Mouse (Mus musculus): Measurements from ENCODE around the gene Zfyve19. TPM values are rescaled to one million over a fixed set of nuclear protein-coding genes. Genes with fewer than 3 reads are reported as not detected.

Zfyve19 gene
- polyA plus RNA-seq, 1 experiment from 2014 or later = 29.5 TPM

DNA sequence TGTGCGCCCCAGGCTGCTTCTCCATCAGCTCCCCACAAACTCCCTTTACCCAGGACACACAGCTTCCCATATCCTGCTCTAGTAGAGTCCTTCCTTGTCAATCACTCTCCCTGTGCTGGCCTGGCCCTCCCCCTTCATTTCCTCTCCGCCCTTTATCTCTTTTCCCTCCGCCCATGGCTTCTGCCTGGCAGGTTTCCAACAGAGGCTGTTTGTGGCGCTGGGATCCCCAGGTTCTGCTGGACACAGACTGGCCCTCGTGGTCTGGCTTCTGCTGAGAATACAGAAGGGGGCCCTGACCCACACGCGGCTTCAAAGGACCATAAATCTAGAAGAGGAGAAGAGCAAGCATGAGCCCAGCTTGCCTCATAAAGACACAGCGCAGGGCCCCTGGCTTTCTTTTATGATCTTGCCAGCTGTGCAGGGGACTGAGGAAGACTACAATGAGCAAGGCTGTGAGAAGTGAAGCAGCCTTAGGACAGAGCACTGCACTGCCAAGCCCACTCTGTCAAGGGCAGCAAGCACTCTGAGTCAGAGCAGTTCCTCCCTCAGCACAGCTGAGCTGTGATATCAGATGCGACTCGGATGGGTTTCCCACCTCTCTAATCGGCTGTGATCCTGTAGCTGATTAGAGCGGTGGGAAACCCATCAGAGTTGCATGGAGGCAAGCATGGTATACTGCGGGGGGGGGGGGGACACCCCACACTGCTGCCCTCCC is 35.4 kb upstream of the Zfyve19 start:
- ATAC-seq (ENCODE audit: extremely low read depth, insufficient number of reproducible peaks, low FRiP score, low TSS enrichment) = peak; percentile 38; the same call in 1 of the 2 replicates
- H3K9ac ChIP-seq = peak overlapping the region; percentile 71
- no peaks in the 10 kb centered on the region for H3K9me3 ChIP-seq
- H3K4me1 ChIP-seq = peaks cover 36% of the 10 kb centered on the region
- peak overlapping the region; percentile 49 for H3K27ac ChIP-seq (replicated peaks)
- peaks cover 23% of the 10 kb centered on the region for H3K27me3 ChIP-seq (replicated peaks)
- peak overlapping the region; percentile 10; the same call in 1 of the 2 replicates for H3K4me3 ChIP-seq
- H3K36me3 ChIP-seq = peaks cover 17% of the 10 kb centered on the region
- H3K4me2 ChIP-seq = peak overlapping the region; percentile 56
- WGBS = 8% methylated on average over 13 of the region's 13 CpGs

- Histone ChIP-seq H3K27me3 (replicated peaks) (peaks cover 12% of the 10 kb centered on the region; the same call in 1 of the 2 replicates), H3K9ac (peak within 1 kb of the TSS; percentile 71), H3K4me1 (peaks cover 34% of the 10 kb centered on the region), H3K4me3 (no peak within 1 kb of the TSS), H3K4me2 (peak within 1 kb of the TSS; percentile 56), H3K27ac (replicated peaks) (peak within 1 kb of the TSS; percentile 41; the same call in 1 of the 2 replicates), H3K9me3 (no peaks in the 10 kb centered on the region), H3K36me3 (peaks cover 28% of the 10 kb centered on the region)
- ATAC-seq (ENCODE audit: extremely low read depth, insufficient number of reproducible peaks, low FRiP score, low TSS enrichment) = no peak
- 57% methylated on average over 8 of the region's 8 CpGs for WGBS
Measured at GRCm38 (mm10) chr2:119173991-119174651, 34.3 kb upstream of the Zfyve19 start, which contains the start of gene Gm14137. Gene Gm14137 (plus strand): TSS chr2:119174509.

GRCm38 (mm10) chr2:119174866-119175265 is 33.6 kb upstream of the Zfyve19 start:
- no peak overlapping the region for H3K4me2 ChIP-seq
- H3K27ac ChIP-seq (replicated peaks) = no peak overlapping the region
- H3K4me1 ChIP-seq = peaks cover 34% of the 10 kb centered on the region
- peaks cover 5% of the 10 kb centered on the region; the same call in 1 of the 2 replicates for H3K27me3 ChIP-seq (replicated peaks)
- no peak for ATAC-seq (ENCODE audit: extremely low read depth, insufficient number of reproducible peaks, low FRiP score, low TSS enrichment)
- no peak overlapping the region for H3K4me3 ChIP-seq
- H3K9me3 ChIP-seq = no peaks in the 10 kb centered on the region
- peaks cover 36% of the 10 kb centered on the region for H3K36me3 ChIP-seq
- H3K9ac ChIP-seq = no peak overlapping the region
- 50% methylated on average over 14 of the region's 14 CpGs for WGBS

- Histone ChIP-seq H3K4me3 (no peak overlapping the region), H3K27ac (replicated peaks) (no peak overlapping the region), H3K9me3 (no peaks in the 10 kb centered on the region), H3K36me3 (peaks cover 43% of the 10 kb centered on the region), H3K27me3 (replicated peaks) (peaks cover 3% of the 10 kb centered on the region; the same call in 1 of the 2 replicates), H3K4me1 (peaks cover 34% of the 10 kb centered on the region), H3K4me2 (no peak overlapping the region), H3K9ac (no peak overlapping the region)
- 60% methylated on average over 6 of the region's 6 CpGs for WGBS
- no peak for ATAC-seq (ENCODE audit: extremely low read depth, insufficient number of reproducible peaks, low FRiP score, low TSS enrichment)
Measured at GRCm38 (mm10) chr2:119175614-119176013, 32.8 kb upstream of the Zfyve19 start.

- H3K36me3 ChIP-seq = peaks cover 48% of the 10 kb centered on the region
- WGBS = 52% methylated on average over 3 of the region's 3 CpGs
- no peak for ATAC-seq (ENCODE audit: extremely low read depth, insufficient number of reproducible peaks, low FRiP score, low TSS enrichment)
- peaks cover 3% of the 10 kb centered on the region; the same call in 1 of the 2 replicates for H3K27me3 ChIP-seq (replicated peaks)
- no peak overlapping the region for H3K4me3 ChIP-seq
- peaks cover 29% of the 10 kb centered on the region for H3K4me1 ChIP-seq
- no peak overlapping the region for H3K4me2 ChIP-seq
- no peak overlapping the region for H3K27ac ChIP-seq (replicated peaks)
- H3K9me3 ChIP-seq = no peaks in the 10 kb centered on the region
- no peak overlapping the region for H3K9ac ChIP-seq
Measured at GRCm38 (mm10) chr2:119176761-119177160, 31.7 kb upstream of the Zfyve19 start.

DNA sequence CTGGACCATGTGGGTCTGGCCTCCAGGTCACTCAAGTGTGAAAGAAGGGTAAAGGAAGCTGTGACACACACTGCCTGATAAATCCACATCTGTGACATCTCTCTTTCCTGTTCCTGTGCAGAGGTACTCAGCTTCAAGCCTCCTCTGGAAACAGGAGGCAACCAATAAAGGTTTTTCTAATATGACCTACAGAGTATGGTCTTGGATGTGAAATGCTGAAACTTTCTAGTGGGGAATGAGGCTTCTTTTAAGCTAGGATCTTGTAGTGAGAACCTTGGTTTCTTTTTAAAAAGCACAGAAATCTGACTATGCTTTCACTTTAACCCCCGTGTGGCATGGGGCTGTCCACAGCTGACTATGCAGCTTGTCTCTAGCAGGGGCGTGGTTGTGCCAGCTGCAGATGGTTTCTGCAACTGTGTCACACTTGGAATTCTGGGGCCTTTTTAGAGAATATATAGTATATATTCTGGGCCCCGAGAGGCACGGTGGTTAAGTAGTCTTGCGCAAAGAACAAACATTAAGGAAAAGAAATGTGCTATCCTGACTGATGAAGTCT is 31.0 kb upstream of the Zfyve19 start:
- peaks cover 3% of the 10 kb centered on the region; the same call in 1 of the 2 replicates for H3K27me3 ChIP-seq (replicated peaks)
- WGBS = 86% methylated on average over 5 of the region's 5 CpGs
- no peak for ATAC-seq (ENCODE audit: extremely low read depth, insufficient number of reproducible peaks, low FRiP score, low TSS enrichment)
- no peak overlapping the region for H3K4me2 ChIP-seq
- no peak overlapping the region for H3K27ac ChIP-seq (replicated peaks)
- peaks cover 44% of the 10 kb centered on the region for H3K36me3 ChIP-seq
- no peak overlapping the region for H3K4me3 ChIP-seq
- H3K9me3 ChIP-seq = no peaks in the 10 kb centered on the region
- peaks cover 22% of the 10 kb centered on the region for H3K4me1 ChIP-seq
- H3K9ac ChIP-seq = no peak overlapping the region

- no peak for ATAC-seq (ENCODE audit: extremely low read depth, insufficient number of reproducible peaks, low FRiP score, low TSS enrichment)
- peaks cover 60% of the 10 kb centered on the region for H3K36me3 ChIP-seq
- H3K4me3 ChIP-seq = no peak overlapping the region
- no peak overlapping the region for H3K9ac ChIP-seq
- H3K4me2 ChIP-seq = no peak overlapping the region
- no peaks in the 10 kb centered on the region for H3K4me1 ChIP-seq
- WGBS = 81% methylated on average over 7 of the region's 7 CpGs
- H3K27me3 ChIP-seq (replicated peaks) = no peaks in the 10 kb centered on the region
- H3K27ac ChIP-seq (replicated peaks) = no peak overlapping the region
- H3K9me3 ChIP-seq = no peaks in the 10 kb centered on the region
Measured at GRCm38 (mm10) chr2:119182914-119183313, 25.5 kb upstream of the Zfyve19 start.

DNA sequence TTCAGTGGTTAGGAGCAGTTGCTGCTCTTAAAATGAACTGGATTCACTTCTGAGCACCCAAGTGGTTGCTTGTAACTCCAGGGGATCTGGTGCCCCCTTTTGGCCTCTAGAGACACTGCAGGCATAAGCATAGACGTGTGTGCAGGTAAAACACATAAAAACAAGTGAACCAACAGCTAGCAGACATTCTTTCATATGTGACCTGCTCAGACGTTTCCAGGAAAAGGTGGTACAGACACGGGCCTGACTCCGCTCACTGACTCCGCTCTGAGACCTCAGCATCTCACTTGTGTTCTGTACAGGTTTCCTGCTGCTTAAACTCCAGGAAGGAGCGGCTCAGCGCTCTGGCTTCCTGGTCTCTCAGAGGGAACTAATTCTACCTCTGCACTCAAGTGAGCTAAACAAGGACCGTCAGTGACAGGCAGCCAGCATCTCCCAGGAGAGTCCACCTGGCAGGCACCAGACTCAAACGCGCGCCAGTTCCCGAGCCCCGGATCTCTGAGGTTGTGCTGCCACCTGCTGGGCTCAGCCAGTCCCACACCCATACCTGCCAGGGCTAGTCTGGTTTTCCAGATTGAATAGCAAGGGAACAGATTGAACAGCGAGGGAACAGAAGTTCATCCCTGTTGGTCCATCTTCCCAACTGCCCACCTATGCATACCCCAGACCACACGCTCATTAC is 19.2 kb upstream of the Zfyve19 start:
- ATAC-seq (ENCODE audit: extremely low read depth, insufficient number of reproducible peaks, low FRiP score, low TSS enrichment) = peak; percentile 61
- WGBS = 7% methylated on average over 15 of the region's 15 CpGs
- Histone ChIP-seq H3K9ac (peak overlapping the region; percentile 12; the same call in 1 of the 2 replicates), H3K27me3 (replicated peaks) (no peaks in the 10 kb centered on the region), H3K4me2 (peak overlapping the region; percentile 76), H3K4me3 (peak overlapping the region; percentile 46), H3K27ac (replicated peaks) (no peak overlapping the region), H3K4me1 (peaks cover 5% of the 10 kb centered on the region), H3K36me3 (peaks cover 14% of the 10 kb centered on the region), H3K9me3 (no peaks in the 10 kb centered on the region)

GRCm38 (mm10) chr2:119190969-119191368 is 17.4 kb upstream of the Zfyve19 start:
- Histone ChIP-seq H3K36me3 (no peaks in the 10 kb centered on the region), H3K4me3 (no peak overlapping the region), H3K9ac (no peak overlapping the region), H3K4me1 (peaks cover 10% of the 10 kb centered on the region), H3K27ac (replicated peaks) (no peak overlapping the region), H3K9me3 (no peaks in the 10 kb centered on the region), H3K27me3 (replicated peaks) (no peaks in the 10 kb centered on the region), H3K4me2 (no peak overlapping the region)
- ATAC-seq (ENCODE audit: extremely low read depth, insufficient number of reproducible peaks, low FRiP score, low TSS enrichment) = no peak
- 79% methylated on average over 5 of the region's 5 CpGs for WGBS

DNA sequence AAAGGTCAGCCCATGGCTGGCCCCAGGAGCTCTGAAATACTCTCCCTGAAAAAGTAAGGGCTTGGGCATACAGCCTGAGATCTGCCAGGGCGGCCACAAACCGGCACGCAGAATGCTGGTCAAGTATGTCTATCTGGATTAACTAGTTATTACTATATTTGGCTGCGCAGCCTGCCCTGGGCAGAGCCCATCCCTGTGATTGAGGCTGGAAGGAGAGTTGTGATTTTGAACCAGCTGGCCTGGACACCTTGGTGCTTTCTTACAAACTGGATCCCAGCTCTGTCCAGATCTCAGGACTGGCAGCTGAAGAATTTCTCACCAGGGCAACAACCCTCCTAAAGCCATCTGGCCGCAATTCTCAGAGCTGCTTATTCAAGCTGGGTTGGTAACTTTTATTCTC is 14.3 kb upstream of the Zfyve19 start:
- H3K27ac ChIP-seq (replicated peaks) = 0 out of 2 replicates have a peak overlapping the region, but pooled peaks have one; percentile 25
- no peaks in the 10 kb centered on the region for H3K27me3 ChIP-seq (replicated peaks)
- H3K9me3 ChIP-seq = no peaks in the 10 kb centered on the region
- ATAC-seq (ENCODE audit: extremely low read depth, insufficient number of reproducible peaks, low FRiP score, low TSS enrichment) = no peak
- H3K9ac ChIP-seq = 0 out of 2 replicates have a peak overlapping the region, but pooled peaks have one; percentile 1
- WGBS = 60% methylated on average over 5 of the region's 5 CpGs
- H3K36me3 ChIP-seq = no peaks in the 10 kb centered on the region
- H3K4me1 ChIP-seq = peaks cover 12% of the 10 kb centered on the region
- no peak overlapping the region for H3K4me3 ChIP-seq
- H3K4me2 ChIP-seq = no peak overlapping the region
